Mouse (Mus musculus): Measurements from ENCODE around the gene Kcne1. TPM values are rescaled to one million over a fixed set of nuclear protein-coding genes. Genes with fewer than 3 reads are reported as not detected.

Gene Kcne1
- polyA plus RNA-seq, 1 experiment from 2014 or later = not detected

GRCm38 (mm10) chr16:92385062-92385461 is 25.8 kb upstream of the Kcne1 start:
- Histone ChIP-seq H3K36me3 (ENCODE audit: control insufficient read depth, insufficient read depth) (no peaks in the 10 kb centered on the region), H3K4me1 (replicated peaks; ENCODE audit: control insufficient read depth, insufficient read depth, low read length) (no peaks in the 10 kb centered on the region), H3K9ac (ENCODE audit: low read depth, low read length) (no peak overlapping the region), H3K4me2 (replicated peaks; ENCODE audit: low read depth) (no peak overlapping the region), H3K27me3 (replicated peaks; ENCODE audit: control insufficient read depth, insufficient read depth, low read length) (no peaks in the 10 kb centered on the region), H3K9me3 (ENCODE audit: control insufficient read depth) (no peaks in the 10 kb centered on the region), H3K4me3 (ENCODE audit: low read depth, low read length) (no peak overlapping the region), H3K27ac (ENCODE audit: low read depth, low read length) (no peak overlapping the region)
- WGBS = 1% methylated on average over 2 of the region's 2 CpGs
- ATAC-seq = no peak
- peak; percentile 85 for TF ChIP-seq CTCF (IDR thresholded peaks at IDR 0.05; ENCODE audit: low read depth)

GRCm38 (mm10) chr16:92383412-92383811 is 24.1 kb upstream of the Kcne1 start:
- TF ChIP-seq CTCF (IDR thresholded peaks at IDR 0.05; ENCODE audit: low read depth) = peak; percentile 42

GRCm38 (mm10) chr16:92382508-92382907 is 23.2 kb upstream of the Kcne1 start:
- H3K4me1 ChIP-seq (replicated peaks; ENCODE audit: control insufficient read depth, insufficient read depth, low read length) = no peaks in the 10 kb centered on the region
- no peaks in the 10 kb centered on the region for H3K9me3 ChIP-seq (ENCODE audit: control insufficient read depth)
- H3K4me3 ChIP-seq (ENCODE audit: low read depth, low read length) = no peak overlapping the region
- 56% methylated on average over 6 of the region's 6 CpGs for WGBS
- H3K9ac ChIP-seq (ENCODE audit: low read depth, low read length) = no peak overlapping the region
- no peaks in the 10 kb centered on the region for H3K27me3 ChIP-seq (replicated peaks; ENCODE audit: control insufficient read depth, insufficient read depth, low read length)
- H3K36me3 ChIP-seq (ENCODE audit: control insufficient read depth, insufficient read depth) = no peaks in the 10 kb centered on the region
- no peak for ATAC-seq
- H3K4me2 ChIP-seq (replicated peaks; ENCODE audit: low read depth) = no peak overlapping the region
- TF ChIP-seq CTCF (IDR thresholded peaks at IDR 0.05; ENCODE audit: low read depth) = no peak
- no peak overlapping the region for H3K27ac ChIP-seq (ENCODE audit: low read depth, low read length)

More at GRCm38 (mm10) chr16:92383412-92383811, 24.1 kb upstream of the Kcne1 start:
- H3K9ac ChIP-seq (ENCODE audit: low read depth, low read length) = no peak overlapping the region
- H3K4me2 ChIP-seq (replicated peaks; ENCODE audit: low read depth) = no peak overlapping the region
- no peaks in the 10 kb centered on the region for H3K9me3 ChIP-seq (ENCODE audit: control insufficient read depth)
- no peak overlapping the region for H3K4me3 ChIP-seq (ENCODE audit: low read depth, low read length)
- H3K27ac ChIP-seq (ENCODE audit: low read depth, low read length) = no peak overlapping the region
- H3K27me3 ChIP-seq (replicated peaks; ENCODE audit: control insufficient read depth, insufficient read depth, low read length) = no peaks in the 10 kb centered on the region
- H3K4me1 ChIP-seq (replicated peaks; ENCODE audit: control insufficient read depth, insufficient read depth, low read length) = no peaks in the 10 kb centered on the region
- H3K36me3 ChIP-seq (ENCODE audit: control insufficient read depth, insufficient read depth) = no peaks in the 10 kb centered on the region
- ATAC-seq = no peak

GRCm38 (mm10) chr16:92381092-92381491 is 21.8 kb upstream of the Kcne1 start:
- H3K27me3 ChIP-seq (replicated peaks; ENCODE audit: control insufficient read depth, insufficient read depth, low read length) = no peaks in the 10 kb centered on the region
- H3K36me3 ChIP-seq (ENCODE audit: control insufficient read depth, insufficient read depth) = no peaks in the 10 kb centered on the region
- WGBS = 47% methylated on average over 6 of the region's 6 CpGs
- no peaks in the 10 kb centered on the region for H3K9me3 ChIP-seq (ENCODE audit: control insufficient read depth)
- no peak overlapping the region for H3K9ac ChIP-seq (ENCODE audit: low read depth, low read length)
- no peak overlapping the region for H3K4me3 ChIP-seq (ENCODE audit: low read depth, low read length)
- H3K27ac ChIP-seq (ENCODE audit: low read depth, low read length) = no peak overlapping the region
- peak; percentile 51 for ATAC-seq
- no peak for TF ChIP-seq CTCF (IDR thresholded peaks at IDR 0.05; ENCODE audit: low read depth)
- no peaks in the 10 kb centered on the region for H3K4me1 ChIP-seq (replicated peaks; ENCODE audit: control insufficient read depth, insufficient read depth, low read length)
- no peak overlapping the region for H3K4me2 ChIP-seq (replicated peaks; ENCODE audit: low read depth)

- H3K9me3 ChIP-seq (ENCODE audit: control insufficient read depth) = no peaks in the 10 kb centered on the region
- H3K27me3 ChIP-seq (replicated peaks; ENCODE audit: control insufficient read depth, insufficient read depth, low read length) = no peaks in the 10 kb centered on the region
- no peaks in the 10 kb centered on the region for H3K36me3 ChIP-seq (ENCODE audit: control insufficient read depth, insufficient read depth)
- no peak for TF ChIP-seq CTCF (IDR thresholded peaks at IDR 0.05; ENCODE audit: low read depth)
- no peak overlapping the region for H3K9ac ChIP-seq (ENCODE audit: low read depth, low read length)
- H3K4me3 ChIP-seq (ENCODE audit: low read depth, low read length) = no peak overlapping the region
- ATAC-seq = no peak
- H3K27ac ChIP-seq (ENCODE audit: low read depth, low read length) = no peak overlapping the region
- no peaks in the 10 kb centered on the region for H3K4me1 ChIP-seq (replicated peaks; ENCODE audit: control insufficient read depth, insufficient read depth, low read length)
- 88% methylated on average over 6 of the region's 6 CpGs for WGBS
- H3K4me2 ChIP-seq (replicated peaks; ENCODE audit: low read depth) = no peak overlapping the region
Measured at GRCm38 (mm10) chr16:92376976-92377375, 17.7 kb upstream of the Kcne1 start.

- no peak overlapping the region for H3K27ac ChIP-seq (ENCODE audit: low read depth, low read length)
- H3K4me1 ChIP-seq (replicated peaks; ENCODE audit: control insufficient read depth, insufficient read depth, low read length) = no peaks in the 10 kb centered on the region
- H3K27me3 ChIP-seq (replicated peaks; ENCODE audit: control insufficient read depth, insufficient read depth, low read length) = no peaks in the 10 kb centered on the region
- TF ChIP-seq CTCF (IDR thresholded peaks at IDR 0.05; ENCODE audit: low read depth) = no peak
- no peak overlapping the region for H3K4me3 ChIP-seq (ENCODE audit: low read depth, low read length)
- no peaks in the 10 kb centered on the region for H3K36me3 ChIP-seq (ENCODE audit: control insufficient read depth, insufficient read depth)
- H3K9ac ChIP-seq (ENCODE audit: low read depth, low read length) = no peak overlapping the region
- no peaks in the 10 kb centered on the region for H3K9me3 ChIP-seq (ENCODE audit: control insufficient read depth)
- no peak for ATAC-seq
- no peak overlapping the region for H3K4me2 ChIP-seq (replicated peaks; ENCODE audit: low read depth)
- 55% methylated on average over 5 of the region's 5 CpGs for WGBS
Measured at GRCm38 (mm10) chr16:92371623-92372022, 12.4 kb upstream of the Kcne1 start.

GRCm38 (mm10) chr16:92369260-92369659 is 10.0 kb upstream of the Kcne1 start:
- Histone ChIP-seq H3K27me3 (replicated peaks; ENCODE audit: control insufficient read depth, insufficient read depth, low read length) (no peaks in the 10 kb centered on the region), H3K9ac (ENCODE audit: low read depth, low read length) (no peak overlapping the region), H3K9me3 (ENCODE audit: control insufficient read depth) (no peaks in the 10 kb centered on the region), H3K36me3 (ENCODE audit: control insufficient read depth, insufficient read depth) (no peaks in the 10 kb centered on the region), H3K4me1 (replicated peaks; ENCODE audit: control insufficient read depth, insufficient read depth, low read length) (no peaks in the 10 kb centered on the region), H3K4me3 (ENCODE audit: low read depth, low read length) (no peak overlapping the region), H3K4me2 (replicated peaks; ENCODE audit: low read depth) (no peak overlapping the region), H3K27ac (ENCODE audit: low read depth, low read length) (no peak overlapping the region)
- 20% methylated on average over 2 of the region's 2 CpGs for WGBS
- peak; percentile 82 for ATAC-seq
- TF ChIP-seq CTCF (IDR thresholded peaks at IDR 0.05; ENCODE audit: low read depth) = no peak

Measured in intestine, postnatal 0 days (tissue).